Mouse (Mus musculus): ENCODE measurements around the gene Zbtb48.

- TF ChIP-seq CTCF (IDR thresholded peaks at IDR 0.05; ENCODE audit: insufficient read depth, low read depth, low read length) (no peak), POLR2A (IDR thresholded peaks at IDR 0.05; ENCODE audit: insufficient read depth, low read depth, low read length) (no peak)
Measured at GRCm38 (mm10) chr4:151988014-151988341, 39.5 kb downstream of the Zbtb48 start.
